Mouse (Mus musculus): ENCODE results near the gene Tuft1. TPM values are rescaled to one million over a fixed set of nuclear protein-coding genes. Genes with fewer than 3 reads are reported as not detected.
"Not testable (repeated sequence)": the region's sequence is repeated elsewhere in the genome, so short reads cannot be mapped to it uniquely, and the experiment has no call there.

The Tuft1 gene
- not detected in 2 replicates for polyA plus RNA-seq (2012; ENCODE audit: insufficient read depth, insufficient read length, low replicate concordance, missing spikeins)

GRCm38 (mm10) chr3:94658740-94659095 is at the start of gene Tuft1:
TSS of gene Tuft1 (minus strand) at chr3:94658872.
- H3K27ac ChIP-seq (ENCODE audit: insufficient read depth, low read depth, low read length); H3K4me1 ChIP-seq (ENCODE audit: control insufficient read depth, insufficient read depth, low read length): not testable (repeated sequence)
- H3K4me3 ChIP-seq (ENCODE audit: insufficient read depth, low read depth, low read length) = peak within 1 kb of the TSS; percentile 29
- WGBS = 1% methylated on average over 22 of the region's 33 CpGs

- not testable (repeated sequence) for H3K4me3 ChIP-seq (ENCODE audit: insufficient read depth, low read depth, low read length); H3K27ac ChIP-seq (ENCODE audit: insufficient read depth, low read depth, low read length); H3K4me1 ChIP-seq (ENCODE audit: control insufficient read depth, insufficient read depth, low read length)
- WGBS = 37% methylated on average over 3 of the region's 3 CpGs
These were observed 44.7 kb upstream of the Tuft1 start for GRCm38 (mm10) chr3:94703364-94703763.

GRCm38 (mm10) chr3:94702856-94703255 is 44.2 kb upstream of the Tuft1 start:
- Histone ChIP-seq H3K4me3 (ENCODE audit: insufficient read depth, low read depth, low read length) (no peak overlapping the region), H3K27ac (ENCODE audit: insufficient read depth, low read depth, low read length) (no peak overlapping the region), H3K4me1 (ENCODE audit: control insufficient read depth, insufficient read depth, low read length) (no peaks in the 10 kb centered on the region)
- WGBS = 87% methylated on average over 3 of the region's 3 CpGs
- no peak for TF ChIP-seq CTCF (IDR thresholded peaks at IDR 0.05; ENCODE audit: insufficient read depth, low read depth, low read length)
- TF ChIP-seq POLR2A (IDR thresholded peaks at IDR 0.05; ENCODE audit: insufficient read depth, low read depth, low read length) = no peak

- not testable (repeated sequence) for H3K27ac ChIP-seq (ENCODE audit: insufficient read depth, low read depth, low read length)
- WGBS = 98% methylated on average over 7 of the region's 7 CpGs
These were observed 43.6 kb upstream of the Tuft1 start for GRCm38 (mm10) chr3:94702163-94702810.

GRCm38 (mm10) chr3:94696257-94696656 is 37.6 kb upstream of the Tuft1 start:
- not testable (repeated sequence) for H3K27ac ChIP-seq (ENCODE audit: insufficient read depth, low read depth, low read length); H3K4me1 ChIP-seq (ENCODE audit: control insufficient read depth, insufficient read depth, low read length); H3K4me3 ChIP-seq (ENCODE audit: insufficient read depth, low read depth, low read length)
- 94% methylated on average over 4 of the region's 4 CpGs for WGBS

More at GRCm38 (mm10) chr3:94702163-94702810, 43.6 kb upstream of the Tuft1 start:
- not testable (repeated sequence) for H3K4me3 ChIP-seq (ENCODE audit: insufficient read depth, low read depth, low read length); H3K4me1 ChIP-seq (ENCODE audit: control insufficient read depth, insufficient read depth, low read length)

- not testable (repeated sequence) for H3K27ac ChIP-seq (ENCODE audit: insufficient read depth, low read depth, low read length); H3K4me1 ChIP-seq (ENCODE audit: control insufficient read depth, insufficient read depth, low read length); H3K4me3 ChIP-seq (ENCODE audit: insufficient read depth, low read depth, low read length)
- WGBS = 91% methylated on average over 6 of the region's 6 CpGs
These were observed 36.9 kb upstream of the Tuft1 start for GRCm38 (mm10) chr3:94695591-94695990.

GRCm38 (mm10) chr3:94693874-94694273 is 35.2 kb upstream of the Tuft1 start:
- WGBS = 85% methylated on average over 6 of the region's 8 CpGs
- not testable (repeated sequence) for H3K27ac ChIP-seq (ENCODE audit: insufficient read depth, low read depth, low read length); H3K4me1 ChIP-seq (ENCODE audit: control insufficient read depth, insufficient read depth, low read length); H3K4me3 ChIP-seq (ENCODE audit: insufficient read depth, low read depth, low read length)

GRCm38 (mm10) chr3:94693329-94693825 is 34.7 kb upstream of the Tuft1 start, which contains the start of gene Selenbp2:
TSS of gene Selenbp2 (plus strand) at chr3:94693556.
- Histone ChIP-seq H3K4me1 (ENCODE audit: control insufficient read depth, insufficient read depth, low read length) (no peaks in the 10 kb centered on the region), H3K4me3 (ENCODE audit: insufficient read depth, low read depth, low read length) (no peak within 1 kb of the TSS), H3K27ac (ENCODE audit: insufficient read depth, low read depth, low read length) (no peak within 1 kb of the TSS)
- WGBS = 68% methylated on average over 5 of the region's 5 CpGs
- TF ChIP-seq CTCF (IDR thresholded peaks at IDR 0.05; ENCODE audit: insufficient read depth, low read depth, low read length) (no peak), POLR2A (IDR thresholded peaks at IDR 0.05; ENCODE audit: insufficient read depth, low read depth, low read length) (no peak)

GRCm38 (mm10) chr3:94691694-94692093 is 33.0 kb upstream of the Tuft1 start:
- H3K4me3 ChIP-seq (ENCODE audit: insufficient read depth, low read depth, low read length); H3K4me1 ChIP-seq (ENCODE audit: control insufficient read depth, insufficient read depth, low read length); H3K27ac ChIP-seq (ENCODE audit: insufficient read depth, low read depth, low read length): not testable (repeated sequence)
- 90% methylated on average over 4 of the region's 4 CpGs for WGBS

GRCm38 (mm10) chr3:94690616-94691247 is 32.1 kb upstream of the Tuft1 start:
- no peak overlapping the region for H3K4me3 ChIP-seq (ENCODE audit: insufficient read depth, low read depth, low read length)
- no peaks in the 10 kb centered on the region for H3K4me1 ChIP-seq (ENCODE audit: control insufficient read depth, insufficient read depth, low read length)
- TF ChIP-seq POLR2A (IDR thresholded peaks at IDR 0.05; ENCODE audit: insufficient read depth, low read depth, low read length) (no peak), CTCF (IDR thresholded peaks at IDR 0.05; ENCODE audit: insufficient read depth, low read depth, low read length) (no peak)
- H3K27ac ChIP-seq (ENCODE audit: insufficient read depth, low read depth, low read length) = no peak overlapping the region

GRCm38 (mm10) chr3:94690162-94690561 is 31.5 kb upstream of the Tuft1 start:
- not testable (repeated sequence) for H3K27ac ChIP-seq (ENCODE audit: insufficient read depth, low read depth, low read length); H3K4me3 ChIP-seq (ENCODE audit: insufficient read depth, low read depth, low read length); H3K4me1 ChIP-seq (ENCODE audit: control insufficient read depth, insufficient read depth, low read length)
- 77% methylated on average over 6 of the region's 6 CpGs for whole genome bisulfite sequencing

GRCm38 (mm10) chr3:94689195-94689594 is 30.5 kb upstream of the Tuft1 start:
- not testable (repeated sequence) for H3K4me1 ChIP-seq (ENCODE audit: control insufficient read depth, insufficient read depth, low read length); H3K4me3 ChIP-seq (ENCODE audit: insufficient read depth, low read depth, low read length); H3K27ac ChIP-seq (ENCODE audit: insufficient read depth, low read depth, low read length)
- 89% methylated on average over 1 of the region's 1 CpGs for whole genome bisulfite sequencing

GRCm38 (mm10) chr3:94688698-94689097 is 30.0 kb upstream of the Tuft1 start:
- not testable (repeated sequence) for H3K4me1 ChIP-seq (ENCODE audit: control insufficient read depth, insufficient read depth, low read length); H3K27ac ChIP-seq (ENCODE audit: insufficient read depth, low read depth, low read length); H3K4me3 ChIP-seq (ENCODE audit: insufficient read depth, low read depth, low read length)
- WGBS = 87% methylated on average over 3 of the region's 3 CpGs

All from olfactory bulb, adult 2 months (tissue).